Mouse (Mus musculus) neural tube, embryonic 12.5 days (tissue): ENCODE data around the gene Vsir. TPM values are rescaled to one million over a fixed set of nuclear protein-coding genes. Genes with fewer than 3 reads are reported as not detected.

Source experiments
- ATAC-seq: fragments of 200-750 bp; cut with Nextera tagmentation; 2 replicates; pipeline ENCODE4 v1.8.0; 2017; ENCODE audit warnings: low read depth, mild to moderate bottlenecking, moderate TSS enrichment, moderate library complexity; ENCODE audit not compliant: low FRiP score
- H3K27ac ChIP-seq: fragments of 300-500 bp; sonication (generic); 2 replicates; pipeline ENCODE4 v1.5.1; 2016
- H3K27me3 ChIP-seq: fragments of 300-500 bp; sonication (generic); replicated peaks from 2 replicates; pipeline ENCODE4 v1.6.1; 2016; ENCODE audit warnings: mild to moderate bottlenecking
- H3K36me3 ChIP-seq: fragments of 300-500 bp; sonication (generic); 2 replicates; pipeline ENCODE4 v1.6.1; 2016; ENCODE audit warnings: mild to moderate bottlenecking
- H3K4me1 ChIP-seq: fragments of 300-500 bp; sonication (generic); 2 replicates; pipeline ENCODE4 v1.6.1; 2016
- H3K4me2 ChIP-seq: fragments of 300-500 bp; sonication (generic); replicated peaks from 2 replicates; pipeline ENCODE4 v1.6.1; 2016; ENCODE audit warnings: mild to moderate bottlenecking
- H3K4me3 ChIP-seq: fragments of 300-500 bp; sonication (generic); 2 replicates; pipeline ENCODE4 v1.5.1; 2016
- H3K9ac ChIP-seq: fragments of 300-500 bp; sonication (generic); 2 replicates; pipeline ENCODE4 v1.6.1; 2016; ENCODE audit warnings: mild to moderate bottlenecking
- H3K9me3 ChIP-seq: fragments of 300-500 bp; sonication (generic); 2 replicates; pipeline ENCODE4 v1.6.1; 2016; ENCODE audit warnings: mild to moderate bottlenecking
- WGBS: fragments of 180-500 bp; shearing (Covaris S2); methylation state at CpG from one replicate; pipeline ENCODE4 v1.1.7; 2016; 5-methylcytosine and 5-hydroxymethylcytosine counted together
- polyA plus RNA-seq: library from polyadenylated mRNA; unstranded; fragments of >200 nt; fragmentation: Nextera tagmentation; extraction: Ambion mirVana; gene quantifications from 2 replicates; pipeline ENCODE4 v1.2.1, GENCODE M21; 2016

The Vsir gene
- polyA plus RNA-seq, 1 experiment from 2014 or later, result 2.2 TPM

DNA sequence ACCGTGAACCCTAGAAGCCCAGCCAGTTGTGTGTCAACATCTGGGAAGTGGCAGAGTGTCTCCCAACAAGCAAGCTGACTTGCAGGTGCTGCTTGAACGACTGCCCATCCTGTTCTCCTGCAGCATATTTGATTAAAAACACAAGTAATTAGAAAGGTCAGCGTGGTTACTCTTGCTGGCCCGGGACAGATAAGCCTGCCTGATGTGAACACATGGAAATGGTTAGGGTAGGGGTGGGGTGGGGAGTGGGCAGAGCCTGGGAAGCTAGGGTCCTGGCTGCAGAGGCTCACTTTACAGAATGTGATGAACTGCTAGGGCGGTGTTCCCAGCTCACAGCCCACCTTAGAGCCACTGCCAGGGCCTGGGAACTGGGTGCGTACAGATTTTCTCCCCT is 26.9 kb downstream of the Vsir start:
- 76% methylated on average over 6 of the region's 6 CpGs for whole genome bisulfite sequencing
- H3K4me1 ChIP-seq, result peaks cover 4% of the 10 kb centered on the region; the same call in 1 of the 2 replicates
- H3K27me3 ChIP-seq, result no peaks in the 10 kb centered on the region
- no peak overlapping the region for H3K27ac ChIP-seq
- no peak overlapping the region for H3K4me3 ChIP-seq
- H3K9ac ChIP-seq, result no peak overlapping the region
- no peak overlapping the region for H3K4me2 ChIP-seq
- ATAC-seq, result no peak
- no peaks in the 10 kb centered on the region for H3K36me3 ChIP-seq
- no peaks in the 10 kb centered on the region for H3K9me3 ChIP-seq

DNA sequence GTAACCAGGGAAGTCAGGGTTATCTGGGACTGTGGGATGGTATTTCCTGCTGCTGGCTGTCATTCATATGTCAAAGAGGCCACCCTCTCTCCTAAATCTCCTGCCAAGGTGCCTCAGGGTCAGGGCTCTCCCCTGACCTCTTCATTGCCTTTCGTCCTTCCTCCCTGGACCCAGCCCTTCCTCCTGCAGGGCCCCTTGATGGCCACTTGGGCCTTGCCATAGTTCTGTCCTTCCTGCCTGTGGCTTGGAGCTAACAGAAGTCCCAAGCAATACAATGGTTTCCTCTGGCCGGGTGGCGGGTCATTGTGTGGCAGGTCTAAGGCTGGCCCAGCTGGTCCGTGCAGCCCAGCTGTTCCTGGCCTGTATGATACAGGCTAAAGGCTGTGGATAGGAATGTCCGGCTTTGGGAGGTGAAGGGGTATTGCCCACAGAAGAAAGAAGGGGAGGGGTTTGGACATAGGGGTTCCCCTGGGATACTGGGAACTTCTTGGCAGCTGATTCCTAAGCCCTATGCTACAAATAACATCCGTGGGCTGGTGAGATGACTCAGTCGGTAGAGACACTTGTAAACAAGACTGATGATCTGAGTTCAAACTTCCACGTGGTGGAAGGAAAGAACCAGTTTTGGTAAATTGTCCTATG is 27.4 kb downstream of the Vsir start:
- H3K27me3 ChIP-seq, result no peaks in the 10 kb centered on the region
- no peak overlapping the region for H3K9ac ChIP-seq
- H3K9me3 ChIP-seq, result no peaks in the 10 kb centered on the region
- WGBS, result 62% methylated on average over 8 of the region's 8 CpGs
- H3K36me3 ChIP-seq, result no peaks in the 10 kb centered on the region
- H3K27ac ChIP-seq, result no peak overlapping the region
- H3K4me3 ChIP-seq, result no peak overlapping the region
- no peak overlapping the region for H3K4me2 ChIP-seq
- H3K4me1 ChIP-seq, result peaks cover 4% of the 10 kb centered on the region; the same call in 1 of the 2 replicates
- no peak for ATAC-seq

DNA sequence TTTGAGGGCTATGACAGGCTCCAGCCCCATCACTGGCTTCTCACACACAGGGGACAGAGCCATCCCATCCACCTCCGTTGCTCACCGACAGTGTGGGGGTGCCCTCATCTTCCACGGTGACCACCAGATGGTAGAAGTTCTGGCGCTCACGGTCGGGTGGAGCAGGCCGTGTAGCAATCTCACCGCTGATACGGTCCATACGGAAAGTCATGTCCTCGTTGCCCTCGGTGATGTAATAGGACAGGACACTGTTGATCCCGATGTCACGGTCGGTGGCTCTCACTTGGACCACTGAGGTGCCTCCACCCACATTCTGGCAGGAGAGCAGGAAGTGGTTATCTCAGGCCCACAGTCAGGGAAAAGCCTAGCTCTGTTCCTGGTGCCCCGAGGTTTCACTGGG is 30.1 kb downstream of the Vsir start:
- no peaks in the 10 kb centered on the region for H3K9me3 ChIP-seq
- ATAC-seq, result no peak
- no peak overlapping the region for H3K27ac ChIP-seq
- no peaks in the 10 kb centered on the region for H3K4me1 ChIP-seq
- no peak overlapping the region for H3K4me3 ChIP-seq
- no peaks in the 10 kb centered on the region for H3K27me3 ChIP-seq
- no peak overlapping the region for H3K4me2 ChIP-seq
- H3K9ac ChIP-seq, result no peak overlapping the region
- no peaks in the 10 kb centered on the region for H3K36me3 ChIP-seq
- WGBS, result 90% methylated on average over 16 of the region's 16 CpGs

DNA sequence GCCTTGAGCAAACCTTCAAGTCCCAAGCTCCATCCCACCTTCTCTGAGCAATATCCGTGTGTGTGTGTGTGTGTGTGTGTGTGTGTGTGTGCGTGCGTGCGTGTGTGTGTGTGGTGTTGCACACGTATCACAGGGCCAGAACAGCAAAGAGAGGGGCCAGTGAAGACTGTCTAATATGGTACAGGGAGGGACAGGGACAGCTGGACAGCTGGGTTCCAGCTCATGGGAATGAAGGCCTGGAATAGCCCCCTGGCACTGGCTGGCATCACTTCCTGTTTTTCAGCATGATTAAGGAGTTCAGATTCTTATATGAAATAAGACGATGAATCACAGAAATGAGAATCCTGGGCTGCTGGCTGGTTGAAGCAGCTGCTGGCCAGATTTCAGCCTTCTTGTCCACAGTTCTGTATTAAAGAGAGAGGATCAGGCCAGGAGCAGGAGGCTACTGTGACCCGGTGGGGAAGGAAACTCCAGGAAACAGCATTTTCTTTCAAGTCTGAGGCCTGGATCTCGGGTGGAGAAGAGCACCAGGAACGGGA is 32.8 kb downstream of the Vsir start:
- Histone ChIP-seq H3K4me3 (no peak overlapping the region), H3K36me3 (no peaks in the 10 kb centered on the region), H3K27me3 (no peaks in the 10 kb centered on the region), H3K9me3 (no peaks in the 10 kb centered on the region), H3K9ac (no peak overlapping the region), H3K27ac (no peak overlapping the region), H3K4me1 (no peaks in the 10 kb centered on the region), H3K4me2 (no peak overlapping the region)
- 70% methylated on average over 9 of the region's 9 CpGs for WGBS
- ATAC-seq, result no peak

DNA sequence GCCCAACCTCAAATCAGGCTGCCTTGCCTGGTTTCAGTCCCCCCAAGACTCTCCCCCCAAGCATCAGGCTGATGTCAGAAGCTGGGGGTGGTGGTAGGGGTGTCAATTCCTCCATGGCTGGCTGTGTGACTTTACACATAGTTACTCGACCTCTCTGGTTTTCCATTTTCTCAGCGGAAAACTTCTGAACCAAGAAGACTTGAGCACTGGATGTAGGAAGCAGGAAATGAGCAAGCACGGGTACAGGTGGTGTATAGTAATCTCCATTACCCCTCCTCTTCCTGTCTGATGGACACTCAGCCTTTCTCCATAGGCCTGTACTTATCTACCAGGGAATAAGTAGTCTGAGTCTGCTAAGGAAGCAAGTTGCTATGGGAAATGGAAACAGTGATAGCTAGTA is 33.6 kb downstream of the Vsir start:
- no peak overlapping the region for H3K27ac ChIP-seq
- no peaks in the 10 kb centered on the region for H3K4me1 ChIP-seq
- ATAC-seq, result no peak
- H3K9me3 ChIP-seq, result no peaks in the 10 kb centered on the region
- H3K9ac ChIP-seq, result no peak overlapping the region
- WGBS, result 72% methylated on average over 3 of the region's 3 CpGs
- H3K4me3 ChIP-seq, result no peak overlapping the region
- no peak overlapping the region for H3K4me2 ChIP-seq
- no peaks in the 10 kb centered on the region for H3K36me3 ChIP-seq
- H3K27me3 ChIP-seq, result no peaks in the 10 kb centered on the region

DNA sequence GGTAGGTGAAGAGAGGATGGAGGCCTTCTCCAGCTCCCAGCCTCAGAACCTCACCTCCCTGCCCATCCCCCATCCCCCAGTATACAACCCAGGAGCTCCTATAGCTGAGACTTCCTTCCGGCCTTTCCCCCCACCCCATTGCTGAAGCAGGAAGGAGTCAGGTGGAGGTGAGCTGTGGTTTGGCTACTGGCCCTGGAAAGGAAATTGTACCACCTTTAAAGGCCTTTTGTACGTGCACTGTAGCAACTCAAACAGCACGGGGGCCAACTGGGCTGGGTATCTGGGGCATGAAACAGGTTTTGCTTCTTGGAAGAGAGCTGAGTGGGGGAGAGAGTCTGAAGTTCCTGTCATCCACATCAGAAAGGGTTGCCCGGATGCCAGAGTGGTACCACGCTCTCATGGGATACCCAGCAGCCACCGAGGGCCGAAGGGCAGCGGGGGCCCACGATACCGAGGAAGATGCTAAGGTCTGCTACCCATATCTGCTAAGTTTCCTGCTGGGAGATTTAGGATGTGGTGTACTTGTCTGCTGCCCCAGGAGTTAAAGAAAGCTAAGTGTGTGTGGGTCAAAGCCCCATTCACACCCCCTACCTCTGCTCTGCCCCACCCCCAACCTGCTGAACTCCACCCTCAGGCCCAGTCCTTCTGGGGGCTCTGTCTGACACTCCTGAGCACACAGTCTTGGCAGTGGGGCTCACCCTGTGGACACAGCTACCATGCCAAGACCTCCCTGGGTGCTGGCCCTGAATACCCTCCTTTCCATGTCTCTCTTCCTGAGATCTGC is 34.7 kb downstream of the Vsir start:
- Histone ChIP-seq H3K4me3 (no peak overlapping the region), H3K4me1 (no peaks in the 10 kb centered on the region), H3K27me3 (no peaks in the 10 kb centered on the region), H3K27ac (no peak overlapping the region), H3K9ac (no peak overlapping the region), H3K9me3 (no peaks in the 10 kb centered on the region), H3K4me2 (no peak overlapping the region), H3K36me3 (no peaks in the 10 kb centered on the region)
- ATAC-seq, result no peak
- WGBS, result 73% methylated on average over 10 of the region's 10 CpGs

DNA sequence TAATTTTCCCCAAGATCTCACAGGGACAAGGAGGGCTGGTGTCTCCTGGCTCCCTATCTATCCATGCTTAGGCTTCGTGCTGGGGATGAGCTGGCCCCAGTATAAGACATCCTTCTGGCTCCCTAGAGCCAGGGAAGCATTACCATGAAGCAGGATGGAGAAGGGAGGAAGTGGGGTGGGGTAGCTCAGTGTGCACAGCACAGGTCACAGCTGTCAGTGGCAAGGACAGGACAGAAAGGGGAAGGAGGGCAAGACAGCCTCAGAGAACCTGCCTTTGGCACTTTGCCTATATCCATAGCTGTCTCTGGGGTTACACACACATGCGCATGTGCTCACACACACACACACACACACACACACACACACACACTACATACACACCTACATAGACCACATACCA is 41.7 kb downstream of the Vsir start:
- WGBS, result 85% methylated on average over 2 of the region's 2 CpGs
- peaks cover 2% of the 10 kb centered on the region; the same call in 1 of the 2 replicates for H3K4me1 ChIP-seq
- no peak overlapping the region for H3K9ac ChIP-seq

DNA sequence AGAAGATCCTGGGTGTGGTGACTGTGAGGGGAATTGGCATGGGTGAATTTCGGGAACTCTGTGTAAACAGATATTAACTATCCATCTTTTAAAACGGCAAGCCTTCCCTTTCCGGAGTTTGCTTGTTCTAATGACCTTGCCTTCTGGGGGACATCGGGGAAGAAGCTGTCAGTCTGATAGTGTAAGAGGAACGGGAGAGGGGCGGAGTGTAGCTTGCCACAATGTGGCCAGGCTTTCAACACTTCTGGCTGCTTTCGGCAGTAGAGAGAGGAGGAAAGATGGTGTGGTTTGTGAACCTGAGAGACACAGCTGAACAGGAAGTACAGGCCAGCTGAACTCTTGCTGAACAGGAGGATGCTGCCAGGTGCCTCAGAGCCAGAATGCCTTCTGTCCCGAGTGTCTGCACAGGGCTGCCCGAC is 42.8 kb downstream of the Vsir start:
- peaks cover 7% of the 10 kb centered on the region for H3K4me1 ChIP-seq
- WGBS, result 64% methylated on average over 9 of the region's 9 CpGs
- no peak overlapping the region for H3K4me3 ChIP-seq
- no peaks in the 10 kb centered on the region for H3K27me3 ChIP-seq
- no peak overlapping the region for H3K4me2 ChIP-seq
- no peak for ATAC-seq
- H3K9me3 ChIP-seq, result no peaks in the 10 kb centered on the region
- H3K27ac ChIP-seq, result no peak overlapping the region
- H3K36me3 ChIP-seq, result no peaks in the 10 kb centered on the region
- H3K9ac ChIP-seq, result no peak overlapping the region

More for the DNA sequence above, 41.7 kb downstream of the Vsir start:
- H3K27ac ChIP-seq, result no peak overlapping the region
- no peak overlapping the region for H3K4me2 ChIP-seq
- no peak for ATAC-seq
- H3K4me3 ChIP-seq, result no peak overlapping the region
- H3K9me3 ChIP-seq, result no peaks in the 10 kb centered on the region
- no peaks in the 10 kb centered on the region for H3K36me3 ChIP-seq
- H3K27me3 ChIP-seq, result no peaks in the 10 kb centered on the region

DNA sequence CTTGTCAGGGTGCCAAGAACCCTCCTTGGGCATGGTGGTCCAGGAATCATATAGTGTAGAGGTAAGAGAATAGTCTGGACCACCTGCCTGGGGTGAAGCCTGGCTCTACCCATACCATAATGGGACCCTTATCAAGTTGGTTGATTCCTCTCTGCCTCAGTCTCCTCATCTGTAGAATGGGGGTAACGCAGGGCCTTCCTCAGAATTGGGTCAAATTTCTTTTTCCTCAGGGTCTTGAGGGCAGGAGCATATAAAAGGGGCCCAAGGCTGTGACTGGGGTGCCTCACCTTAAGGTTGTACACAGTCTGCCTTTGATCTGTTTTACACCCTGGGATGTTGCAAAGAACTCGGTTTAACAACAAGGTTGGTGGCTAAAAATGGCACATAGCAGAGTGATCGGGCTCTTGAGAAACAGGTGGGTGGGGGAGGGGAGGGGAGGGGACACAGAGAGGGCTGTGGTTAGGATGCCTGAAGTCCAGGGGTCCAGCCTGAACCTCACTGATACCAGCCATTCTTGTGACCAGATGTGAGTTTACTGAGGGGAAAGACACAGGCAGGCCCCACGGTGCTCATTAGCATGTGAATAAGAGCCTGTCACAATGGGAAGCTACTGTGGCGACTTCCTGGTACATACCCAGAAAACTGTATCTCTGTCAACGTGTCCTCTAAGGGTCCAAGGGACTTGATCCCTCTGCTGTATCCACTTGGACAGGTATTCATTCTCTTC is 43.7 kb downstream of the Vsir start:
- Histone ChIP-seq H3K9ac (no peak overlapping the region), H3K27me3 (no peaks in the 10 kb centered on the region), H3K27ac (no peak overlapping the region), H3K9me3 (no peaks in the 10 kb centered on the region), H3K36me3 (no peaks in the 10 kb centered on the region), H3K4me3 (no peak overlapping the region), H3K4me1 (peaks cover 9% of the 10 kb centered on the region), H3K4me2 (no peak overlapping the region)
- 36% methylated on average over 6 of the region's 6 CpGs for whole genome bisulfite sequencing
- no peak for ATAC-seq

DNA sequence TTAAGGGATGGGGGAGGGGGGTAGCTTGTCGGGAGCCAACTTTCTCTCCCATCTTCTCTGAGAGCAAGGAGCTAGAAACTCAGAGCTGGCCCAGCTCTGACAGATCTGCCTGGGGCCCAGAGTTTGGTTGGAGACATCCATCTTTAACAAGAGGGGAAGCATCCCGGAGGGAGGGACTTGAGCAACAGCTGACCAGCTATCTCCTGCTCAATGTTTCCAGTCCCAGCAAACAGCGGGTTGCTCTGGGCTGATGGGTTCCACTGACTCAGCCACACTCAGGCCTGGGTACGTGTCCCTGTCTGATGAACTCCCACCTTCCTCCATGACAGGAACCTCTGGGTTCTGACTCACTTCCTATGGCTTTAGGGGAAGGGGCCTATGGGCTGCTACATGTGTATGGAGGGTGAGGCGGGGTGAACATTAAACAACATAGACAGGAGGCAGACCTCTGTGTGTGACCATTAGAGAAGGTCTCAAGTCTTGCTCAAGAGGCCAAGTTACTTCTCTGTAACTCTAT is 44.3 kb downstream of the Vsir start:
- Histone ChIP-seq H3K27ac (no peak overlapping the region), H3K4me1 (peaks cover 16% of the 10 kb centered on the region), H3K4me2 (no peak overlapping the region), H3K4me3 (no peak overlapping the region), H3K36me3 (no peaks in the 10 kb centered on the region), H3K27me3 (no peaks in the 10 kb centered on the region), H3K9me3 (no peaks in the 10 kb centered on the region), H3K9ac (no peak overlapping the region)
- ATAC-seq, result no peak
- 61% methylated on average over 5 of the region's 5 CpGs for WGBS

DNA sequence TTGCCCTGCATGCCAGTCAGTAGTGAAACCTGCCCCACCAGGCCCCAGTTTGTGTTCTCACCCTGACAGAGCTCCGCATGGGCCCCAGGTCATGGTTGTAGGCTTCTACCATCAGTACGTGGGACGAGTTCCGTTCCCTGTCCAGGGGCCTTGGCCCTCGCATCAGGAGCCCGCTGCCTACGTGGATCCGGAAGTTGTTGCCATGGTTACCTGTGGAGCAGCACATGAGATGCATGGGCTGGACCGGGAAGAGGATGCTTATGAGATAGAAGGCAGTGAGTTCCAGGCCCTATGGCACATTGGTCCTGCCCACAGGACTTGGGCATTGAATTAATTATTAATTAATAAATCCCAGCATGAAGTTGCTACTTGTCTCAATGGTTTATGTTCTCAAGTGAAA is 45.0 kb downstream of the Vsir start:
- H3K4me1 ChIP-seq, result peaks cover 16% of the 10 kb centered on the region
- H3K27ac ChIP-seq, result no peak overlapping the region
- no peaks in the 10 kb centered on the region for H3K36me3 ChIP-seq
- ATAC-seq, result no peak
- H3K9me3 ChIP-seq, result no peaks in the 10 kb centered on the region
- no peaks in the 10 kb centered on the region for H3K27me3 ChIP-seq
- H3K4me3 ChIP-seq, result no peak overlapping the region
- no peak overlapping the region for H3K9ac ChIP-seq
- no peak overlapping the region for H3K4me2 ChIP-seq
- 89% methylated on average over 9 of the region's 9 CpGs for WGBS

DNA sequence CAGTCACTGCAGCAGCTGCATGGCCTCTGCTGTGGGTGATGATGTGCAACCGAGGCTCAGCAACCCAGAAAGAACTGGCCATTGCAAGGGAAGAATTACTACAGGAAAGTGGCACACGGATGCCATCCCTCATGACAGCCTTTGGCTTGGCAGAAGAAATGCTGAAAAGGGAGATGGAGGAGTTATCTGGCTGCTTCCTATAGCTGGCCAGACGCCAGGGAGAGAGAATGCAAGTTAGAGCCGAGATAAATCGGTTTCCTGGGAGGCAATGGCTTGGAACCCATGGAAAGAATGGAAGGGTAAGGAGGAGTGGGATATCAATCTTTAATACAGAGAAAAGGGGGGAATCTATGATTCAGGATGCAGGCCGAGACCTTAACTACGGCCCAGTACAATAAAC is 48.3 kb downstream of the Vsir start:
- Histone ChIP-seq H3K9me3 (no peaks in the 10 kb centered on the region), H3K36me3 (no peaks in the 10 kb centered on the region), H3K4me1 (peaks cover 20% of the 10 kb centered on the region), H3K9ac (no peak overlapping the region), H3K4me3 (no peak overlapping the region), H3K27me3 (no peaks in the 10 kb centered on the region), H3K27ac (no peak overlapping the region), H3K4me2 (no peak overlapping the region)
- ATAC-seq, result no peak
- 73% methylated on average over 7 of the region's 7 CpGs for WGBS
